Mouse (Mus musculus): ENCODE results near the gene Ppm1l. TPM values are rescaled to one million over a fixed set of nuclear protein-coding genes. Genes with fewer than 3 reads are reported as not detected.

The Ppm1l gene
- total RNA-seq (2023; ENCODE audit: inconsistent age), result 11.7 to 18.3 TPM (median 13.0 TPM) in 4 replicates

DNA sequence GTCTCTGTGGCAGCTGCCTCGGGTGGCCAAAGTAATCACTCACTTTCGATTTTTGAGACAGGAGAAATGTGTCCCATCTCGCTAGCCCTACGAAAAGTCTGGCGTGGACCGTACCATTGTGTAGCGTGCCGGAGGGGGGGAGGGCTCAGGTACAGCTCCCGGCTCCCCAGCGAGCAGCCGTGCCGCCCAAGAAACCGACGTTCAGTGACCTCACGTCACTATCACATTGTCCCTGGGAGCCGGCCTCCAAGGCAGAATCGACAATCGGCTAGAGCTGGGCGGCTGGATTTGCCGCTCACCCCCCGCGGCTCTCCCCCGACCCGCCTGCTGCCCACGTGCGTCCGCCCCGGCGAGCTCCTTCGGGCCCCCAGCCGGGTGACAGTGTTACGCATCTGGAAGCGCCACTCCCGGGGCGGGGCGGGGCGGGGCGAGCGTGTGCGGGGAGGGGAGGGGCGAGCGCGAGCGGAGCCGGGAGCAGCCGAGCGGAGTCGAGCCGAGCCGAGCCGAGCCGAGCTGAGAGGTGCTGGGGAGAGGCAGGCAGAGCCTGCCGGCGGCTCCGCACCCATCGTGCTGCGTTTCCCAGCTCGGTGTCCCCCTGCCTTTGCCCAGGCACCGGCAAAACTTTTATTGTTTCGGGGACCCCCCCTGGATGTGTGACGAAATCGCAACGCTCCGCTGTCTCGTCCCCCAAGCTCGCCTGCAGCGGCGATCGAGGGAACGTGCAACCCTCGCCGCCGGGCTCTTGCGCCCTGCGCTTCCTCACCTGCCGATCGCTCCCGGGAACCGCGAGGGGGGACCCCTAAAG lies at the start of gene Ppm1l:
TSS of gene Ppm1l (plus strand) at position 471 of the 805 bp plus-strand sequence.

GRCm38 (mm10) chr3:69598261-69599165 lies 281.9 kb downstream of the Ppm1l start, which contains the start of gene B3galnt1:
TSS of gene B3galnt1 (minus strand) at chr3:69598960.

Other genes starting within 250 kb of the Ppm1l start
- gene Kpna4, start 189.7 kb upstream of the Ppm1l start, total RNA-seq (2023; ENCODE audit: inconsistent age), result 105 to 137 TPM (median 124 TPM) in 4 replicates
- gene Arl14, start 94.4 kb upstream of the Ppm1l start, total RNA-seq (2023; ENCODE audit: inconsistent age), result not detected in 4 replicates

All from B cell, adult (primary cell).